Mouse (Mus musculus) intestine, embryonic 15.5 days (tissue): ENCODE data around the gene Rnasek. TPM values are rescaled to one million over a fixed set of nuclear protein-coding genes. Genes with fewer than 3 reads are reported as not detected.
A peak's percentile ranks its signal among the peaks of the same experiment; 100 is the strongest.

Source experiments
- ATAC-seq: fragments of 200-750 bp; cut with Nextera tagmentation; 2 replicates; pipeline ENCODE4 v1.8.0; 2017; ENCODE audit warnings: moderate TSS enrichment, moderate library complexity
- H3K27ac ChIP-seq: fragments of 300-500 bp; sonication (generic); 2 replicates; pipeline ENCODE4 v1.5.1; 2015; ENCODE audit warnings: mild to moderate bottlenecking, inconsistent platforms
- H3K27me3 ChIP-seq: fragments of 300-500 bp; sonication (generic); replicated peaks from 2 replicates; pipeline ENCODE4 v1.6.1; 2015; ENCODE audit warnings: inconsistent platforms
- H3K36me3 ChIP-seq: fragments of 300-500 bp; sonication (generic); 2 replicates; pipeline ENCODE4 v1.6.1; 2015; ENCODE audit warnings: inconsistent platforms
- H3K4me1 ChIP-seq: fragments of 300-500 bp; sonication (generic); replicated peaks from 2 replicates; pipeline ENCODE4 v1.6.1; 2015; ENCODE audit warnings: inconsistent platforms
- H3K4me2 ChIP-seq: fragments of 300-500 bp; sonication (generic); replicated peaks from 2 replicates; pipeline ENCODE4 v1.6.1; 2015; ENCODE audit warnings: mild to moderate bottlenecking, inconsistent platforms
- H3K4me3 ChIP-seq: fragments of 300-500 bp; sonication (generic); replicated peaks from 2 replicates; pipeline ENCODE4 v1.5.1; 2015; ENCODE audit warnings: inconsistent platforms
- H3K9ac ChIP-seq: fragments of 300-500 bp; sonication (generic); 2 replicates; pipeline ENCODE4 v1.6.1; 2015; ENCODE audit warnings: inconsistent platforms
- H3K9me3 ChIP-seq: fragments of 300-500 bp; sonication (generic); 2 replicates; pipeline ENCODE4 v1.6.1; 2016; ENCODE audit warnings: inconsistent platforms
- WGBS: fragments of 180-500 bp; shearing (Covaris S2); methylation state at CpG from one replicate; pipeline ENCODE4 v1.1.7; 2015; 5-methylcytosine and 5-hydroxymethylcytosine counted together
- polyA plus RNA-seq: library from polyadenylated mRNA; unstranded; fragments of >200 nt; fragmentation: Nextera tagmentation; extraction: Ambion mirVana; gene quantifications from 2 replicates; pipeline ENCODE4 v1.2.1, GENCODE M21; 2015

Rnasek gene
- polyA plus RNA-seq, 1 experiment from 2014 or later, result 196 TPM

DNA sequence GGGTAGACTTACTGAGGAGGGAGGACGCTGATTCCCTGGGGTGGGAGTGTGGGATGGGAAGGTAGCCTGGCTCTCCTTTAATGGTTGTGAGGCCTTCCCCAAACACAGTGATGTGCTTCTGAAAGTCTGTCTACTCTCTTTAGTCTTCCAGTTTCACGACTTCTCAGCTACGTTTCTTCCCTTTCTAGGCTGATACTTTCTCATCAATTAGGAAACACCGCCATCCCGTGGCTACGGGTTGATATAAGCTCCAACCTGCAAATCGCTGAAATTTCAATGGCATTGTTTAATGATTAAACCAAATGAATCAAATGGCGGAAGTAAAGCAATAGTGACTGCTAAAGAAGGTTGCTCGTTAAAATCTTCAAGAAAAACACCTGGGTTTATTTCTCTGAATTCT, 26.7 kb downstream of the Rnasek start:
- H3K4me2 ChIP-seq, result peak overlapping the region; percentile 80
- H3K36me3 ChIP-seq, result no peaks in the 10 kb centered on the region
- 8% methylated on average over 9 of the region's 9 CpGs for WGBS
- H3K4me3 ChIP-seq, result no peak overlapping the region
- no peaks in the 10 kb centered on the region for H3K9me3 ChIP-seq
- peak; percentile 52 for ATAC-seq
- H3K4me1 ChIP-seq, result peaks cover 21% of the 10 kb centered on the region
- H3K9ac ChIP-seq, result no peak overlapping the region
- H3K27ac ChIP-seq, result no peak overlapping the region
- peaks cover 29% of the 10 kb centered on the region for H3K27me3 ChIP-seq

- 56% methylated on average over 6 of the region's 6 CpGs for WGBS
- Histone ChIP-seq H3K9me3 (no peaks in the 10 kb centered on the region), H3K4me3 (no peak within 1 kb of the TSS; the same call in 1 of the 2 replicates), H3K9ac (no peak within 1 kb of the TSS; the same call in 1 of the 2 replicates), H3K36me3 (no peaks in the 10 kb centered on the region), H3K27ac (no peak within 1 kb of the TSS), H3K27me3 (peaks cover 29% of the 10 kb centered on the region), H3K4me1 (peaks cover 21% of the 10 kb centered on the region), H3K4me2 (peak within 1 kb of the TSS; percentile 80)
- ATAC-seq, result 0 out of 2 replicates have a peak, but pooled peaks have one; percentile 10
These were observed 27.2 kb downstream of the Rnasek start, which contains the start of gene Slc16a11 for GRCm38 (mm10) chr11:70212423-70212822. Gene Slc16a11, plus strand, starts transcription at chr11:70212752.

DNA sequence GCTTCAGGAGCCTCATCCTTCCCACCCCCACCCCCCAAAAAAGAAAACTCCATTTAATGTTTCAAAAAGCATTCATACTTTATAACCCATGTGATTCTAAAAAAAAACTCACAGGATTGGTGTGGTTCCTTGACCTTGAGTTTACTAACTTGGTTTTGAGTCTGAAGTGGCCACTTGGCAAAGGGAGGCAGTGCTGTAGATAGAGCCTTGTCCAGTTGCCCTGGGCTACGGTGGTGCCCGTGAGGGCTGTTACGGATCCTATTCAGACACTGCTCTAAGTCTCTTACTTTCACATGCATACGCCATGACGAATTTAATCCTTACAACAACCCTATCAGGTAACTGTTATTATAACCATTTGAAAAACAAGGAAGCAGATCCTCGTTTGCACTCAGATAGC, 27.7 kb downstream of the Rnasek start:
- no peak overlapping the region for H3K27ac ChIP-seq
- H3K4me1 ChIP-seq, result peaks cover 21% of the 10 kb centered on the region
- ATAC-seq, result no peak
- H3K4me3 ChIP-seq, result no peak overlapping the region
- WGBS, result 84% methylated on average over 6 of the region's 6 CpGs
- H3K36me3 ChIP-seq, result no peaks in the 10 kb centered on the region
- H3K27me3 ChIP-seq, result peaks cover 29% of the 10 kb centered on the region
- no peaks in the 10 kb centered on the region for H3K9me3 ChIP-seq
- no peak overlapping the region for H3K9ac ChIP-seq
- H3K4me2 ChIP-seq, result no peak overlapping the region

- H3K4me1 ChIP-seq, result peaks cover 20% of the 10 kb centered on the region
- H3K4me2 ChIP-seq, result no peak overlapping the region
- no peak overlapping the region for H3K4me3 ChIP-seq
- no peak overlapping the region for H3K9ac ChIP-seq
- peaks cover 25% of the 10 kb centered on the region for H3K27me3 ChIP-seq
- H3K9me3 ChIP-seq, result no peaks in the 10 kb centered on the region
- H3K27ac ChIP-seq, result no peak overlapping the region
- 78% methylated on average over 2 of the region's 2 CpGs for WGBS
- H3K36me3 ChIP-seq, result no peaks in the 10 kb centered on the region
- no peak for ATAC-seq
These were observed 29.0 kb downstream of the Rnasek start for GRCm38 (mm10) chr11:70210681-70211080.

- H3K27me3 ChIP-seq, result peaks cover 7% of the 10 kb centered on the region
- H3K9me3 ChIP-seq, result no peaks in the 10 kb centered on the region
- no peak for ATAC-seq
- peaks cover 4% of the 10 kb centered on the region for H3K4me1 ChIP-seq
- no peak overlapping the region for H3K4me2 ChIP-seq
- no peak overlapping the region for H3K27ac ChIP-seq
- no peak overlapping the region for H3K9ac ChIP-seq
- WGBS, result 71% methylated on average over 5 of the region's 5 CpGs
- no peaks in the 10 kb centered on the region for H3K36me3 ChIP-seq
- H3K4me3 ChIP-seq, result no peak overlapping the region
These were observed 30.8 kb downstream of the Rnasek start for GRCm38 (mm10) chr11:70208778-70209388.

DNA sequence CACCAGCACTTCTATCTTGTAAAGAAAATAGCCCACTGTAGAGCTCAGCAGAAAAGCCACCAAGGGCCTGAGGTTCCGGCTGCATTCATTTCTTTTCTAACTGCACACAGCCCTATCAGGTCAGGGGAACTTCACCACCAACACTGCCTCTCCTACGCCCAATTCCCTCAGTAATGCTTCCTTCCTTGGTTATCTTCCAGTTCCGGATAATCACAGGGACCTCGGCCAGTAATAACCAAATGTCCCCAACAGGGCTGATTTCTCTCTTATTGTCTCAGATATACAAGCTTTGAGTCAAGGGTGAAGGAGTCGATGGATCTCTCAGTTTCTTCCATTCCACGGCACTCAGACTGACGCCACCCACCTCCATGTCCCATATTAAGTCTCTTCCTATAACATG, 32.4 kb downstream of the Rnasek start:
- Histone ChIP-seq H3K4me2 (no peak overlapping the region), H3K9me3 (no peaks in the 10 kb centered on the region), H3K27me3 (no peaks in the 10 kb centered on the region), H3K4me3 (no peak overlapping the region), H3K36me3 (no peaks in the 10 kb centered on the region), H3K27ac (no peak overlapping the region), H3K4me1 (no peaks in the 10 kb centered on the region), H3K9ac (no peak overlapping the region)
- whole genome bisulfite sequencing, result 81% methylated on average over 7 of the region's 7 CpGs
- no peak for ATAC-seq

GRCm38 (mm10) chr11:70206801-70207200, 32.8 kb downstream of the Rnasek start:
- no peaks in the 10 kb centered on the region for H3K27me3 ChIP-seq
- no peak overlapping the region for H3K4me2 ChIP-seq
- 58% methylated on average over 2 of the region's 2 CpGs for WGBS
- H3K36me3 ChIP-seq, result no peaks in the 10 kb centered on the region
- H3K9ac ChIP-seq, result no peak overlapping the region
- H3K27ac ChIP-seq, result no peak overlapping the region
- H3K9me3 ChIP-seq, result no peaks in the 10 kb centered on the region
- no peaks in the 10 kb centered on the region for H3K4me1 ChIP-seq
- no peak for ATAC-seq
- H3K4me3 ChIP-seq, result no peak overlapping the region

DNA sequence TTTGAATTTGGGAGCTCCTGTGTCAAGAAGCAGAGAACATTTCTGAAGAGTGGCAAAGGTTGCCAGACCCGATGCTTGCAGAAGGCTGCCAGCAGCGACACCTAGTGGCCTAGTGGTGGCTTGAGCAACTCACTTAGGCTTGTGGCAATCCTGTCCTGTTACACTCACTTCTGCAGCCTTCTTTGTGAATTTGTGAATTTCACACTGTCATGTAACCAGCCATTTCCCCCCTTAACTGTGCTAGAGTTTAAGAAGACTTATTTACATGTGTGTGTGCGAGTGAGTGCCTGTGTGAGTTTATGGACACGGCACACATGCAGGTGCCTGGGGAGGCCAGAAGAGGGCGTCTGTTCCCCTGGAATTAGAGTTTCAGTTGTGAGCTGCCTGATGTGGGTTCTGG, 38.0 kb downstream of the Rnasek start:
- ATAC-seq, result no peak
- Histone ChIP-seq H3K36me3 (no peaks in the 10 kb centered on the region), H3K4me3 (no peak overlapping the region), H3K9ac (no peak overlapping the region), H3K4me2 (no peak overlapping the region), H3K27ac (no peak overlapping the region), H3K27me3 (no peaks in the 10 kb centered on the region), H3K9me3 (no peaks in the 10 kb centered on the region), H3K4me1 (no peaks in the 10 kb centered on the region)
- WGBS, result 41% methylated on average over 5 of the region's 5 CpGs

- no peak for ATAC-seq
These were observed 39.5 kb downstream of the Rnasek start for GRCm38 (mm10) chr11:70200036-70200608.

DNA sequence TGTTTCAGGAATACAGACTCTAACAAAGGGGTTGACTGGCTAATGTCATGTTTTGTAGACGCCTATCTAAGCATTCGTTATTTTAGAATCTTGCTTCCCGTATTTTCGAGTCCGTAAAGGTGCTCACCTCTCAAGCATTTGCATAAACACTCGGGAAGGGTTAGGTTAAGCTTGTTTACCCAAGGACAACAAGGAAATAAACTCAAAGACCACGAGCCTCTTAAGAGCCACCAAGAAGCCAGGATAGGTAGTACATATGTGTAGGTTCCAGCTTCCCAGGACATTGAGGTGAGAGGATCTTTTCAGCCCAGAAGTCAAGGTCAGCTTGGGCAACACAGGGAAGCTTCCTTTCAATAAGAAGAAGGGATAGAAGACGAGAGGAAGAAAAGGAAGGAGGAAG, 40.5 kb downstream of the Rnasek start:
- Histone ChIP-seq H3K27ac (no peak overlapping the region), H3K4me2 (no peak overlapping the region), H3K4me1 (no peaks in the 10 kb centered on the region), H3K9me3 (no peaks in the 10 kb centered on the region), H3K27me3 (no peaks in the 10 kb centered on the region), H3K4me3 (no peak overlapping the region), H3K9ac (no peak overlapping the region), H3K36me3 (no peaks in the 10 kb centered on the region)
- ATAC-seq, result no peak
- WGBS, result 67% methylated on average over 8 of the region's 8 CpGs

More at GRCm38 (mm10) chr11:70200036-70200608, 39.5 kb downstream of the Rnasek start:
- Histone ChIP-seq H3K9ac (no peak overlapping the region), H3K4me1 (no peaks in the 10 kb centered on the region), H3K36me3 (no peaks in the 10 kb centered on the region), H3K4me2 (no peak overlapping the region), H3K27ac (no peak overlapping the region), H3K27me3 (no peaks in the 10 kb centered on the region), H3K9me3 (no peaks in the 10 kb centered on the region), H3K4me3 (no peak overlapping the region)
- WGBS, result 82% methylated on average over 5 of the region's 5 CpGs

DNA sequence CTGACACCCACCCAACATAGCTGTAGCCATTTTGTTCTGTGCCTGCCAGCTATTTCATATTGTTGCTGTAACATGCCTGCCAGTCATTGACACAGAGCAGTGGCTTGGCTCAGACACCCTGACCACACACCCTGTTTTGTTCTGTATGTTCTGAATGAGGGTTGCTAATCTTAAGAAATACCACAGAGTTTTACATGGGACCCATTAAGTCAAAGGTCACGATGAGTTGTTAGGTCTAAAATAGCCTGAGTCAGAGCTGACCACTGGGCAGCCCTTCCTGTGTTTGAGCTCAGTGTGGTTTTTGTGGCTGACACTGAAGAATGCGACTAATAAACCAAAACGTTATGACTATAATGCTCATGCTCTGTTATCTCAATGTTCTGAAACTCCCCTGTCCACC, 41.3 kb downstream of the Rnasek start:
- Histone ChIP-seq H3K4me2 (no peak overlapping the region), H3K4me3 (no peak overlapping the region), H3K27me3 (no peaks in the 10 kb centered on the region), H3K27ac (no peak overlapping the region), H3K36me3 (no peaks in the 10 kb centered on the region), H3K9me3 (no peaks in the 10 kb centered on the region), H3K4me1 (no peaks in the 10 kb centered on the region), H3K9ac (no peak overlapping the region)
- 83% methylated on average over 3 of the region's 3 CpGs for WGBS
- ATAC-seq, result no peak

DNA sequence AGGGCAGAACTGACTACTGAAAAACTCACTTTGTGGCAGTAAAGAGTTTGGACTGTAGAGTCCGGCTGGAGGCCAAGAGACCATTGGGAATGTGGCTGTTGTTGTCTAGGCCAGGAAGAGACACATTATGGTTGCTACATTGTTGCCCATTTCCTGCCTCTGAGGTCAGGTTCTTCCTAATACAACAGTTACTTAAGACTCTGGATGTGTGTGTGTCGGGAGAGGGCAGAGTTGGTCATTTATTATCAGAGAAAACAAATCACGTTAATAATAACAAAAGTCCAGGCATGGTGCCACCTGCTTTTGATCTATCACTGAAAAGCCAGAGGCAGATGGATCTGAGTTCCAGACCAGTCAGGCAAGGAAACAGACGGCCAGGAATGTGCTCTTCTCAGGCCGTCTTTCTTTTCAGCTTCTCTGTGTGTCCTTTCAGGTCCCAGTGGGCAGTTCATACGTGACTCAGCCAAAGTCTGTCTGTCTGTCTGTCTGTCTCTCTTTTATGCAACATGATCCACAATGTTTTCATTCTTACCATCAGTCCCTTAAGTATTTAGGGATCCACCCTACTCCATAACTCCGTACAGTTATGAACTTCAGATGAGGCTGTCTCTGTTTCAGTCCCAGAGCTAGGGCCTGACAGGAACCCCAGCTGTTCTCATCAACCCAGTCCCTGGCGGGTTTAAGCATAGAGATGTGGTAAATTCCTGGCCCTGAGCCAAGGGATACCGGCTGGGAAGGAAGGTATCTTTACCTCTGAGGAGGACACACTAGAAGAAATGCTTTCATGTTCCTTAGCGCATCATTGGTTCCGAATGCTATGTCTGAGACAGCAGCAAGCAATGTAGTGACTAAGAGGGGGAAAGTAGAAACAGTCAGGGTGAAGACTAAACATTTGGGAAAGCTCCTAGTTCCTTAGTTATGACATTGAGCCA, 46.0 kb downstream of the Rnasek start:
- ATAC-seq, result no peak
- WGBS, result 43% methylated on average over 11 of the region's 11 CpGs
- H3K36me3 ChIP-seq, result no peaks in the 10 kb centered on the region
- H3K27me3 ChIP-seq, result no peaks in the 10 kb centered on the region
- H3K4me2 ChIP-seq, result no peak overlapping the region
- no peaks in the 10 kb centered on the region for H3K4me1 ChIP-seq
- no peak overlapping the region for H3K4me3 ChIP-seq
- no peak overlapping the region for H3K27ac ChIP-seq
- H3K9ac ChIP-seq, result no peak overlapping the region
- no peaks in the 10 kb centered on the region for H3K9me3 ChIP-seq
